Mouse (Mus musculus) lung, embryonic 14.5 days (tissue): ENCODE results near the gene Fam78b. TPM values are rescaled to one million over a fixed set of nuclear protein-coding genes. Genes with fewer than 3 reads are reported as not detected.

Experiments
- ATAC-seq: fragments of 200-750 bp; cut with Nextera tagmentation; 2 replicates; pipeline ENCODE4 v1.8.0; 2017; ENCODE audit warnings: mild to moderate bottlenecking, moderate TSS enrichment, moderate library complexity; ENCODE audit not compliant: insufficient read depth
- DNase-seq: peaks from one replicate; pipeline ENCODE4 v3.0.0-alpha.2; 2015
- H3K27ac ChIP-seq: fragments of 300-500 bp; sonication (generic); 2 replicates; pipeline ENCODE4 v1.5.1; 2014; ENCODE audit warnings: low read depth, mild to moderate bottlenecking, moderate library complexity
- H3K27me3 ChIP-seq: fragments of 300-500 bp; sonication (generic); 2 replicates; pipeline ENCODE4 v1.6.1; 2014; ENCODE audit warnings: low read length, control low read depth; ENCODE audit not compliant: insufficient read depth
- H3K36me3 ChIP-seq: fragments of 300-500 bp; sonication (generic); 2 replicates; pipeline ENCODE4 v1.6.1; 2014; ENCODE audit warnings: control low read depth; ENCODE audit not compliant: insufficient read depth
- H3K4me1 ChIP-seq: fragments of 300-500 bp; sonication (generic); 2 replicates; pipeline ENCODE4 v1.6.1; 2014; ENCODE audit warnings: antibody characterized with exemption, control low read depth; ENCODE audit not compliant: insufficient read depth
- H3K4me2 ChIP-seq: fragments of 300-500 bp; sonication (generic); 2 replicates; pipeline ENCODE4 v1.6.1; 2014; ENCODE audit warnings: mild to moderate bottlenecking
- H3K4me3 ChIP-seq: fragments of 300-500 bp; sonication (generic); 2 replicates; pipeline ENCODE4 v1.5.1; 2014; ENCODE audit warnings: low read depth, low read length
- H3K9ac ChIP-seq: fragments of 300-500 bp; sonication (generic); 2 replicates; pipeline ENCODE4 v1.6.1; 2014
- H3K9me3 ChIP-seq: fragments of 300-500 bp; sonication (generic); 2 replicates; pipeline ENCODE4 v1.6.1; 2016; ENCODE audit warnings: low read depth, low read length, control low read depth
- CTCF ChIP-seq: IDR thresholded peaks from 2 replicates; pipeline ENCODE4 v1.5.1; 2016; ENCODE audit warnings: antibody characterized with exemption, low read depth
- WGBS: fragments of 180-500 bp; shearing (Covaris S2); extraction: QIAGEN DNeasy Blood & Tissue Kit; methylation state at CpG from one replicate; pipeline ENCODE4 v1.1.7; 2014; 5-methylcytosine and 5-hydroxymethylcytosine counted together
- polyA plus RNA-seq: library from polyadenylated mRNA; unstranded; fragments of >200 nt; fragmentation: Nextera tagmentation; extraction: Ambion mirVana; gene quantifications from 2 replicates; pipeline ENCODE4 v1.2.1, GENCODE M21; 2014

The Fam78b gene
- polyA plus RNA-seq, 1 experiment from 2014 or later, result 0.79 TPM

DNA sequence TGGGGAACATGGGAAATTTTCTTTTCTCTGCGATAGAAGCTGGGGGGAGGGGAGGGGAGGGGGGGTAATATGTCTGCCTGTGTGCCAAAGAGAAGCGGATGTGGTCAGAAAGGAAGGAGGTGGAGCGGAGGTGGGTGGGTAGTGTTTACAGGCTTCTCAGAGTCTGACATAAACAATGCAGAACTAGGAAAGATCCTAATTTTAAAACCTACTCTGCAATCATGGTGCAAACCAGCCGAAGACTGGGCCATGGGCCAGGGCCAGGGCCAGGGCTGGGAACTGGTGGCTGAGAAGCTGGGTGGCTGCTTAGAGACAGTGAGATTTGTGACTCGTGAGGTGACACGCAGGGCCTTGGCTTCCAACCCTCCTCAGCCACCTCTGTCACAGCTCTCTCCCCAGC is 69.1 kb downstream of the Fam78b start:
- Histone ChIP-seq H3K36me3 (no peaks in the 10 kb centered on the region), H3K9ac (no peak overlapping the region), H3K27me3 (no peaks in the 10 kb centered on the region), H3K9me3 (no peaks in the 10 kb centered on the region), H3K4me3 (no peak overlapping the region), H3K4me1 (no peaks in the 10 kb centered on the region), H3K4me2 (no peak overlapping the region), H3K27ac (no peak overlapping the region)
- 45% methylated on average over 6 of the region's 6 CpGs for WGBS
- DNase-seq (peak; percentile 37), ATAC-seq (peak; percentile 54; the same call in 1 of the 2 replicates)
- no peak for TF ChIP-seq CTCF

DNA sequence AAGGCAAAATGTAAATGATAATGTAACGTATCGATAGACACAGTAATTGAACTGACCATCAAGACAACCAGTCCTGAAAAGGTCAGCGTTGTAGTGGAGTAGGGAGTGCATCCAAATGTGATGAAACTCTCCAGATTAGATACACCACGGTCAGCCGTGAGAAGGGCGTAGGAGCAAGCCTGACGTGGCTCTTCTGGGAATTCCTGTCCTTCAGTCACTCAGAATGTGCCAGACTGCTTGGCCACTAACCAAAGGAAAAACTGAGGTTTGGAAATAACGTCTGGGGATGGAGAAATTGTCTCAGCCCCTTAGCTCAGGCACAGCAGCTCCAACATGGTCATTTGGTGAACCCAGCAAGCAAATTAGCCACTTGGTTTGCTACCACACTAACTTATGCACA is 74.5 kb downstream of the Fam78b start:
- 79% methylated on average over 8 of the region's 8 CpGs for WGBS
- no peaks in the 10 kb centered on the region for H3K4me1 ChIP-seq
- no peak overlapping the region for H3K4me2 ChIP-seq
- no peak overlapping the region for H3K9ac ChIP-seq
- no peak for ATAC-seq
- no peak for TF ChIP-seq CTCF
- H3K9me3 ChIP-seq, result no peaks in the 10 kb centered on the region
- no peak for DNase-seq
- H3K27me3 ChIP-seq, result no peaks in the 10 kb centered on the region
- no peak overlapping the region for H3K4me3 ChIP-seq
- H3K36me3 ChIP-seq, result no peaks in the 10 kb centered on the region
- no peak overlapping the region for H3K27ac ChIP-seq

GRCm38 (mm10) chr1:167079476-167079875 is 78.3 kb downstream of the Fam78b start:
- no peak overlapping the region for H3K4me3 ChIP-seq
- ATAC-seq (no peak), DNase-seq (peak; percentile 82)
- no peaks in the 10 kb centered on the region for H3K27me3 ChIP-seq
- TF ChIP-seq CTCF, result no peak
- H3K9ac ChIP-seq, result no peak overlapping the region
- H3K9me3 ChIP-seq, result no peaks in the 10 kb centered on the region
- H3K27ac ChIP-seq, result no peak overlapping the region
- no peaks in the 10 kb centered on the region for H3K36me3 ChIP-seq
- H3K4me2 ChIP-seq, result no peak overlapping the region
- H3K4me1 ChIP-seq, result no peaks in the 10 kb centered on the region
- 21% methylated on average over 5 of the region's 5 CpGs for WGBS

GRCm38 (mm10) chr1:167081946-167082345 is 80.7 kb downstream of the Fam78b start:
- Histone ChIP-seq H3K27me3 (no peaks in the 10 kb centered on the region), H3K36me3 (no peaks in the 10 kb centered on the region), H3K9me3 (no peaks in the 10 kb centered on the region), H3K4me2 (no peak overlapping the region), H3K4me3 (no peak overlapping the region), H3K27ac (no peak overlapping the region), H3K4me1 (no peaks in the 10 kb centered on the region), H3K9ac (no peak overlapping the region)
- DNase-seq (no peak), ATAC-seq (no peak)
- WGBS, result 75% methylated on average over 3 of the region's 3 CpGs
- no peak for TF ChIP-seq CTCF

GRCm38 (mm10) chr1:167082506-167083100 is 81.4 kb downstream of the Fam78b start:
- no peak for DNase-seq
- Histone ChIP-seq H3K9me3 (no peaks in the 10 kb centered on the region), H3K4me3 (no peak overlapping the region), H3K4me1 (no peaks in the 10 kb centered on the region), H3K27ac (no peak overlapping the region), H3K4me2 (no peak overlapping the region), H3K36me3 (no peaks in the 10 kb centered on the region), H3K9ac (no peak overlapping the region), H3K27me3 (no peaks in the 10 kb centered on the region)
- WGBS, result 45% methylated on average over 4 of the region's 4 CpGs
- ATAC-seq, result no peak
- no peak for TF ChIP-seq CTCF

GRCm38 (mm10) chr1:167083181-167083580 is 82.0 kb downstream of the Fam78b start:
- TF ChIP-seq CTCF, result no peak
- H3K4me1 ChIP-seq, result no peaks in the 10 kb centered on the region
- H3K9ac ChIP-seq, result no peak overlapping the region
- no peak for ATAC-seq
- DNase-seq, result no peak
- no peaks in the 10 kb centered on the region for H3K27me3 ChIP-seq
- WGBS, result 77% methylated on average over 2 of the region's 2 CpGs
- no peak overlapping the region for H3K4me2 ChIP-seq
- H3K27ac ChIP-seq, result no peak overlapping the region
- H3K36me3 ChIP-seq, result no peaks in the 10 kb centered on the region
- H3K9me3 ChIP-seq, result no peaks in the 10 kb centered on the region
- no peak overlapping the region for H3K4me3 ChIP-seq

DNA sequence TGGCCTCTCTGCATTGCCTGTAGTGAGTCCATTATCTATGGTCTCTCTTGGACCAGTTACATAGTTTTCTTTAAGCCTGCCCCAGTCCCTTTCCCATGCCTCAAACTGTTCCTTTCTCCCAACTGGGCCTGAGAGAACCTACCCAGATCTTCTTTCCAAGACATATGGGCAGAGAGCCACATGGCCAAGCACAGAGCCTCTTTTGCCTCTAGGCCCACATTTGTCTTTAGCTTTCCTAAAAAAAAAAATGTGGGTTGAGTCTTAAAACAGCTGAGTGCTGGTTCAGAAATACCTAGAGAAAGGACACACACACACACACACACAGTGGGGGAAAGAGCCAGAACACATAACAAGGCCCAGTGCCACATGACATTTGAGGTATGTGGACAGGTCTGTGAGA is 83.1 kb downstream of the Fam78b start:
- H3K4me3 ChIP-seq, result no peak overlapping the region
- H3K27me3 ChIP-seq, result no peaks in the 10 kb centered on the region
- ATAC-seq, result no peak
- no peak overlapping the region for H3K9ac ChIP-seq
- no peaks in the 10 kb centered on the region for H3K36me3 ChIP-seq
- no peak overlapping the region for H3K27ac ChIP-seq
- DNase-seq, result no peak
- TF ChIP-seq CTCF, result no peak
- H3K4me1 ChIP-seq, result no peaks in the 10 kb centered on the region
- H3K9me3 ChIP-seq, result no peaks in the 10 kb centered on the region
- H3K4me2 ChIP-seq, result no peak overlapping the region

GRCm38 (mm10) chr1:167085461-167085860 is 84.2 kb downstream of the Fam78b start:
- no peaks in the 10 kb centered on the region for H3K27me3 ChIP-seq
- DNase-seq (no peak), ATAC-seq (no peak)
- no peak overlapping the region for H3K9ac ChIP-seq
- H3K4me3 ChIP-seq, result no peak overlapping the region
- H3K27ac ChIP-seq, result no peak overlapping the region
- H3K9me3 ChIP-seq, result no peaks in the 10 kb centered on the region
- no peak overlapping the region for H3K4me2 ChIP-seq
- no peaks in the 10 kb centered on the region for H3K36me3 ChIP-seq
- no peak for TF ChIP-seq CTCF
- 82% methylated on average over 4 of the region's 4 CpGs for WGBS
- no peaks in the 10 kb centered on the region for H3K4me1 ChIP-seq
